Mouse (Mus musculus) heart, postnatal 0 days (tissue): ENCODE data around the gene Il11ra1. TPM values are rescaled to one million over a fixed set of nuclear protein-coding genes. Genes with fewer than 3 reads are reported as not detected.
"Not testable (repeated sequence)": the region's sequence is repeated elsewhere in the genome, so short reads cannot be mapped to it uniquely, and the experiment has no call there.

Experiments
- ATAC-seq: fragments of 200-750 bp; cut with Nextera tagmentation; 2 replicates; pipeline ENCODE4 v1.8.0; 2017; ENCODE audit warnings: low read depth, moderate number of reproducible peaks, moderate library complexity; ENCODE audit not compliant: insufficient read depth
- DNase-seq: peaks from one replicate; pipeline ENCODE4 v3.0.0-alpha.2; 2016; ENCODE audit warnings: low spot score
- H3K27ac ChIP-seq: fragments of 300-500 bp; sonication (generic); 2 replicates; pipeline ENCODE4 v1.5.1; 2014; ENCODE audit warnings: low read depth, mild to moderate bottlenecking
- H3K27me3 ChIP-seq: fragments of 300-500 bp; sonication (generic); 2 replicates; pipeline ENCODE4 v1.6.1; 2014; ENCODE audit warnings: low read length, mixed read lengths; ENCODE audit not compliant: control insufficient read depth, insufficient read depth
- H3K36me3 ChIP-seq: fragments of 300-500 bp; sonication (generic); replicated peaks from 2 replicates; pipeline ENCODE4 v1.6.1; 2014; ENCODE audit warnings: low read length, mixed read lengths; ENCODE audit not compliant: control insufficient read depth, insufficient read depth
- H3K4me1 ChIP-seq: fragments of 300-500 bp; sonication (generic); 2 replicates; pipeline ENCODE4 v1.6.1; 2014; ENCODE audit warnings: antibody characterized with exemption; ENCODE audit not compliant: control insufficient read depth, insufficient read depth
- H3K4me2 ChIP-seq: fragments of 300-500 bp; sonication (generic); 2 replicates; pipeline ENCODE4 v1.6.1; 2014; ENCODE audit warnings: low read depth, mild to moderate bottlenecking, low read length, moderate library complexity
- H3K4me3 ChIP-seq: fragments of 300-500 bp; sonication (generic); 2 replicates; pipeline ENCODE4 v1.5.1; 2014; ENCODE audit warnings: low read depth, low read length
- H3K9ac ChIP-seq: fragments of 300-500 bp; sonication (generic); replicated peaks from 2 replicates; pipeline ENCODE4 v1.6.1; 2014; ENCODE audit warnings: low read depth, low read length, mixed read lengths
- H3K9me3 ChIP-seq: fragments of 300-500 bp; sonication (generic); replicated peaks from 2 replicates; pipeline ENCODE4 v1.6.1; 2016; ENCODE audit warnings: low read length; ENCODE audit not compliant: control insufficient read depth
- CTCF ChIP-seq: IDR thresholded peaks from 2 replicates; pipeline ENCODE4 v1.5.1; 2016; ENCODE audit warnings: antibody characterized with exemption, control low read depth, low read depth
- EP300 ChIP-seq: IDR thresholded peaks from 2 replicates; pipeline ENCODE4 v1.6.1; 2016; ENCODE audit warnings: antibody characterized with exemption, low read depth
- WGBS: fragments of 180-500 bp; shearing (Covaris S2); extraction: QIAGEN DNeasy Blood & Tissue Kit; methylation state at CpG from one replicate; pipeline ENCODE4 v1.1.7; 2014; 5-methylcytosine and 5-hydroxymethylcytosine counted together
- polyA plus RNA-seq: library from polyadenylated mRNA; unstranded; fragments of >200 nt; fragmentation: Nextera tagmentation; extraction: Ambion mirVana; gene quantifications from 2 replicates; pipeline ENCODE4 v1.2.1, GENCODE M21; 2015
- total RNA-seq: library from RNA; depleted of rRNA; stranded (reverse); fragments of >200 nt; gene quantifications from 2 replicates; pipeline ENCODE4 v1.2.3, GENCODE M21; 2014; ENCODE audit warnings: low replicate concordance

Gene Il11ra1
- total and polyA plus RNA-seq, 2 experiments from 2014 or later = 104 to 110 TPM

DNA sequence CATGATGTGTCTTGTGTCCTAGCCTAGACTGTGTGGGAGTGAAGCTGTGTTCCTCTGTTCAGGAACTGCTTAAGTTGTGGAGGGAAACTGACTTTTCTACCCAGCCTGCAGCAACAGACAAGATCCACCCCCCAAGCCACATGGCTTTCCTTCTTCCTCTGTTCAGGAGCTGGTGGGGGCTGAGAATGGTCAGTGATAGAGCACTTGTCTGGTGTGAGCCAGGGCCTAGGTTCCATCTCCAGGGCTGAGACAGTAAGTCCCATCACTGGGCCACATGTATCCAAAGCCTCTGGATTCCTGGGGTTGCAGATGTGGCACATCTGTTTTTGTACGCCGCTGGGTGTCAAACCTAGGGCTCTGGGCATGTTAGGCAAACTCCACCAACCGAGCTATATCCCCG is 61.1 kb downstream of the Il11ra1 start:
- Histone ChIP-seq H3K36me3 (peaks cover 21% of the 10 kb centered on the region), H3K4me2 (peak overlapping the region; percentile 74), H3K4me1 (peaks cover 38% of the 10 kb centered on the region), H3K27me3 (no peaks in the 10 kb centered on the region), H3K9me3 (no peaks in the 10 kb centered on the region), H3K4me3 (peak overlapping the region; percentile 52), H3K27ac (peak overlapping the region; percentile 97), H3K9ac (peak overlapping the region; percentile 60)
- 0 out of 2 replicates have a peak, but pooled peaks have one; percentile 4 for ATAC-seq
- TF ChIP-seq EP300 (no peak), CTCF (no peak)
- DNase-seq = no peak
- WGBS = 65% methylated on average over 4 of the region's 4 CpGs

DNA sequence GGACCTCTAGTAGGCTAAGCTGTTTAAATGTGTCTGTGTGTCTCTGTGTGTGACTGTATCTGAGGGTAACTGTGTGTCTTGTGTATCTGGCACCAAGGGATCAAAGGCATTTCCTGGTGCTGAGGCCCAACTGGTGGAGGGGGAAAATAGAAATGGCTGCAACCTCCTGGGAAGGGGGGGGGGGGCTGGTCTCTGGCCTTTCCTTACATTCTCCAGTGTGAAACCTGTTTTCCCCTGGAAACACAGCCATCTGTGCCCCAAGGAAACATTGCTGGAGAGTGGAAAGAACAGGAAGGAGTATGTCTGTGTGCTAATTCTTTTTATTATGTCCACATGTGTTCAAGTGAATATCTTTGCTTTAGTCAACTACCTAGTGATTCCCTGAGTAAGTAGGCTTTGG is 61.9 kb downstream of the Il11ra1 start:
- ATAC-seq (no peak), DNase-seq (no peak)
- H3K4me1 ChIP-seq = peaks cover 32% of the 10 kb centered on the region
- peak overlapping the region; percentile 74 for H3K4me2 ChIP-seq
- H3K4me3 ChIP-seq = peak overlapping the region; percentile 52
- H3K9ac ChIP-seq = peak overlapping the region; percentile 60
- no peaks in the 10 kb centered on the region for H3K9me3 ChIP-seq
- H3K27ac ChIP-seq = peak overlapping the region; percentile 97
- TF ChIP-seq CTCF (no peak), EP300 (no peak)
- H3K36me3 ChIP-seq = peaks cover 20% of the 10 kb centered on the region
- no peaks in the 10 kb centered on the region for H3K27me3 ChIP-seq

DNA sequence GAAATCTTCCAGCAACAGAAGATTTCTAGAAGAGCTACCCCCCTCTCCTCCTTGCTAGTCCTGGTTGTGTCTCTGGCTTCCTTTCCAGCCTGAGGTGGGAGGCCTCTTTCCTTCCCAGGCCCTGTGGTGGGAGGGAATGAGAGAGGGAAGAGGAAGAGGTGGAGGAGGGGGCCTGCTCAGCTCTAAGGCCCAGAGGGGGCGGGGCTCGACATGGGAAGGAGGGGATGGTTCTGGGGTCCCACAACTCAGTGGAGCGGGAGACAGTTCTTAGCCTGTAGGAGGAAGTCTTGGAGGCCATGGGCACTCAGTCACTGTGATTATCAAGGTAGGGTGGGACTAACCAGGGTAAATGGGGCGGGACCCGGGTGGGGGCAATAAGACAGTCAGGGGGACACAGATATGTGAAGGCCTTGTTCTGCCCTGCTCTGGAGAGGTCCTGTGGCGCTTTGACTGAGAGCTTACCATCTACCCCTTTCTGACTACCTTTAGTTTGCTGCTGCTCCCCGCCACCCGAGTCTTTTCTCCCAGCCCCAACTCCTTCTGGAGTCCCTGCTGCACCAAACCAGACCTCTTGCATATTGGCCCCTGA is 62.4 kb downstream of the Il11ra1 start:
- DNase-seq (no peak), ATAC-seq (no peak)
- WGBS = 46% methylated on average over 8 of the region's 8 CpGs
- H3K4me2 ChIP-seq = peak overlapping the region; percentile 74
- no peak for TF ChIP-seq EP300
- no peak for TF ChIP-seq CTCF
- no peaks in the 10 kb centered on the region for H3K9me3 ChIP-seq
- peaks cover 15% of the 10 kb centered on the region for H3K36me3 ChIP-seq
- H3K27ac ChIP-seq = peak overlapping the region; percentile 97
- peak overlapping the region; percentile 60; the same call in 1 of the 2 replicates for H3K9ac ChIP-seq
- no peaks in the 10 kb centered on the region for H3K27me3 ChIP-seq
- peak overlapping the region; percentile 52 for H3K4me3 ChIP-seq
- peaks cover 32% of the 10 kb centered on the region for H3K4me1 ChIP-seq

DNA sequence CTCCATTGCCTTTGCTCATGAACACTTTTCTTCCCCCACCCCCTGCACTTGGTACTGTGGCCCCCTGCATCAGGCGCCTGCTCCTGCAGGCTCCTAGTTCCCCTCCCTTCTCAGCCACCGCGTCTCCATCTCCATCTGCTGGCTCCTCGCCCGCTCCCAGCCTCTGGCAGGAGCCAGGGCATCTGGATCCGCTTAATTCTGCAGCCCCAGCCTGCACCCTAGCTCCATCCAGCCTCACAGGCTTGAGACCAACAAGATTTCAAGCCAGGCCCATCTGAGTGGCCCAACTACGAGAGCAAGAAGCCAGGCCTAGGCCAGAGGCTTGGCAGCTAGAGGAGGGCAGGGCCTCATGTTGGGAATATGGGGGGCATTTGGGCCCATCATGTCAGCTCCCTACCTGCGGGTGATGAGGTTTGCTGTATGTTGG is 62.9 kb downstream of the Il11ra1 start:
- Histone ChIP-seq H3K27ac (peak overlapping the region; percentile 97), H3K9ac (peak overlapping the region; percentile 60; the same call in 1 of the 2 replicates), H3K4me2 (peak overlapping the region; percentile 74), H3K4me1 (peaks cover 32% of the 10 kb centered on the region)
- H3K9me3 ChIP-seq, H3K36me3 ChIP-seq, ATAC-seq, H3K4me3 ChIP-seq, H3K27me3 ChIP-seq: not testable (repeated sequence)
- 36% methylated on average over 8 of the region's 8 CpGs for WGBS
- peak; percentile 41 for DNase-seq

DNA sequence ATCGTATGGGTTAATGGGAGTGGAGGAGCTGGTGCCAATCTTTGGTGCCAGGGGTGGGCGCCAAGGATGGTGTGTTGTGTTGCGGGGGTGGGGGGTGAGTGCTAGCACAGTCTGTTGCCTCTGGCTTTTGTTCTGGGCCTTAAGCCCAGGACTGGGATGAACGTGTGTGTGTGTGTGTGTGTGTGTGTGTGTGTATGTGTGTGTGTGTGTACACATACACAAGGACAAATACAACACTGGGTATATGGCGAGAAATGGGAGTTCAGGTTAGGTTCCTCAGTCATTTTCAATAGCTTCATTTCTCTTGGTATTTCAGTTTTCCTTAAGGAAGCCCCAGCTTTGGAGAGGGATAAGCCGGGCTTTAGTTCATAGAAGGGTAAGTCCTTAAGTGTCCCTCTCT is 63.4 kb downstream of the Il11ra1 start:
- H3K4me2 ChIP-seq, H3K27ac ChIP-seq, H3K9ac ChIP-seq, DNase-seq, H3K27me3 ChIP-seq, H3K9me3 ChIP-seq, H3K36me3 ChIP-seq, H3K4me3 ChIP-seq, ATAC-seq: not testable (repeated sequence)
- H3K4me1 ChIP-seq = peaks cover 32% of the 10 kb centered on the region
- 77% methylated on average over 3 of the region's 6 CpGs for WGBS

DNA sequence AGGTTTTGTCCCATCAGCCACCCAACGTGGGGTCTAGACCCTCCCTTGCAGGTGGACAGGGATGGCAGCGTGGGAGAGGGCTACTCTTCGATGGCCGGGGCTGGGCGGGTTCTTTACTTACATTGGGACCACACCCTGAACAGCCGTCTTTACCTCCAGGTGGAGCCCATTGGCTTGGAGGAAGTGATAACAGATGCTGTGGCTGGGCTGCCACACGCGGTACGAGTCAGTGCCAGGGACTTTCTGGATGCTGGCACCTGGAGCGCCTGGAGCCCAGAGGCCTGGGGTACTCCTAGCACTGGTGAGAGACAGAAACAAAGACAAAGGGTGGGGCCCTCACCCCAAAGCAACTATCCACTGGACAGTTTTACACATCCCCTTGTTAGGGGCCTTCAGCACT is 67.5 kb downstream of the Il11ra1 start:
- DNase-seq, H3K4me1 ChIP-seq, H3K9me3 ChIP-seq, H3K36me3 ChIP-seq, H3K4me3 ChIP-seq, H3K4me2 ChIP-seq, H3K9ac ChIP-seq, H3K27ac ChIP-seq, H3K27me3 ChIP-seq, ATAC-seq: not testable (repeated sequence)
- 78% methylated on average over 10 of the region's 10 CpGs for WGBS

DNA sequence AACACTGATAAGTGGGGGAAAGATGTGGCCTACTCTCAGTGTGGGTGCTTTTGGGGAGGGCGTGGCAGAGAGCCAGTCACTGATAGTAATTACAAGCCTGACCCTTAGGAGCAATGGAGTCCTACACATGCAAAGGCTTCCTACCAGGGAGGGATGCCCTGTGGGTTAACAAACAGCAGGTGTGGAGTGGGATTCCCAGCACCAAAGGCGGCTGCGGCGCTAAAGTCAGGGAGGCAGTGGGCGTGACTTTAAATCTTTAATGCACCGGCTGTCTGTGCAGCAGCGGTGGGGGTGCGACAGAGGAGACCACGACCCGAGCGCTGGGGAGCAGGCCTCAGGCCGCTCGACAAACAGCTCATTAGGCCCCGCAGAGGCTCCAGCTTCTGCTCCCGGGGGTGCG is 73.2 kb downstream of the Il11ra1 start:
- ATAC-seq, DNase-seq: not testable (repeated sequence)
- peak overlapping the region; percentile 26 for H3K4me3 ChIP-seq

DNA sequence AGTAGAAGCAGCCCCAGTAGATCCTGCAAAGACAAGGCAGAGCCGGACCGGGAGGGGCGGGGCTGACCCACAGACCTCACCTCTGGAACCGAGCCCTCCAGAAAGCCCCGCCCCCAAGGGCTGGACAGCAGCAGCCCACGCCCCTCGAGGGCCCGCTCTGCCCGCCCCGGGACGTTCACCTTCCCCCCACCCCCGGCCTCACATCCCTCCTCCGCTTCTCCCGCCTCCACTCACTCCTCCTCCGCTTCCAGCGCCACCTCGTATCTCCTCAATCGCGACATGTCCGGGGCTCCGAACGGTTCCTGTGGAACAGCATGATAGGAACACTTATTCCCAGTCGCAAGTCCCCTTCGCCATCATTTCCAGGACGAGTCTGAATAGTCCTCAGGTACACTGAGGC is 73.7 kb downstream of the Il11ra1 start:
- not testable (repeated sequence) for H3K9me3 ChIP-seq, H3K36me3 ChIP-seq, H3K27me3 ChIP-seq, H3K9ac ChIP-seq, ATAC-seq, H3K4me1 ChIP-seq
- Histone ChIP-seq H3K4me3 (peak overlapping the region; percentile 40), H3K27ac (peak overlapping the region; percentile 62; the same call in 1 of the 2 replicates), H3K4me2 (peak overlapping the region; percentile 52)
- DNase-seq = peak; percentile 58
- WGBS = under 1% methylated on average over 17 of the region's 25 CpGs

More for the DNA sequence above, 73.2 kb downstream of the Il11ra1 start:
- H3K9ac ChIP-seq, H3K9me3 ChIP-seq, H3K27me3 ChIP-seq, H3K27ac ChIP-seq, H3K36me3 ChIP-seq, H3K4me1 ChIP-seq: not testable (repeated sequence)
- WGBS = 13% methylated on average over 7 of the region's 16 CpGs
- H3K4me2 ChIP-seq = 0 out of 2 replicates have a peak overlapping the region, but pooled peaks have one; percentile 30
